Mouse (Mus musculus): ENCODE results near the gene Cyp39a1. TPM values are rescaled to one million over a fixed set of nuclear protein-coding genes. Genes with fewer than 3 reads are reported as not detected.

Gene Cyp39a1
- polyA plus RNA-seq, 1 experiment from 2014 or later, result 23.3 TPM

Other genes starting within 250 kb of the Cyp39a1 start
- 0.10 TPM in 1 of 2 replicates, not detected in the other for gene Mep1a, start 164.6 kb upstream of the Cyp39a1 start, polyA plus RNA-seq (2016; fragmentation: Nextera tagmentation; extraction: Ambion mirVana)
- gene Ankrd66, start 123.8 kb upstream of the Cyp39a1 start, polyA plus RNA-seq (2016; fragmentation: Nextera tagmentation; extraction: Ambion mirVana), result 0.20 TPM in 1 of 2 replicates, not detected in the other
- 16.3 and 18.8 TPM in 2 replicates for gene Pla2g7, start 99.3 kb upstream of the Cyp39a1 start, polyA plus RNA-seq (2016; fragmentation: Nextera tagmentation; extraction: Ambion mirVana)
- gene Tdrd6, start 37.1 kb upstream of the Cyp39a1 start, polyA plus RNA-seq (2016; fragmentation: Nextera tagmentation; extraction: Ambion mirVana), result 0.08 and 0.33 TPM in 2 replicates
- gene Slc25a27, start 211 bp upstream of the Cyp39a1 start, polyA plus RNA-seq (2016; fragmentation: Nextera tagmentation; extraction: Ambion mirVana), result 88.3 and 99.6 TPM in 2 replicates
- gene Rcan2, start 133.9 kb downstream of the Cyp39a1 start, polyA plus RNA-seq (2016; fragmentation: Nextera tagmentation; extraction: Ambion mirVana), result 48.8 and 49.5 TPM in 2 replicates